Mouse (Mus musculus): ENCODE results near the gene Dnah9. TPM values are rescaled to one million over a fixed set of nuclear protein-coding genes. Genes with fewer than 3 reads are reported as not detected.

The Dnah9 gene
- polyA plus RNA-seq, 1 experiment, result 0.06 TPM

- Histone ChIP-seq H3K36me3 (ENCODE audit: control insufficient read depth, insufficient read depth, low read length) (no peaks in the 10 kb centered on the region), H3K4me1 (ENCODE audit: control insufficient read depth, insufficient read depth, insufficient read length) (no peaks in the 10 kb centered on the region), H3K27ac (ENCODE audit: insufficient read depth, low read length) (no peak overlapping the region), H3K4me3 (ENCODE audit: extremely low read depth, insufficient read depth, insufficient read length) (no peak overlapping the region), H3K27me3 (ENCODE audit: control insufficient read depth, insufficient read depth, low read length) (no peaks in the 10 kb centered on the region)
- 80% methylated on average over 2 of the region's 2 CpGs for WGBS
- no peak for DNase-seq (ENCODE audit: low read depth in 1 of 2, low spot score in 2 of 2)
- TF ChIP-seq CTCF (IDR thresholded peaks at IDR 0.05; ENCODE audit: extremely low read depth, insufficient read depth, insufficient read length, insufficient replicate concordance), result no peak
- TF ChIP-seq POLR2A (IDR thresholded peaks at IDR 0.05; ENCODE audit: low read depth, low read length), result no peak
These were observed 286.9 kb downstream of the Dnah9 start for GRCm38 (mm10) chr11:65881465-65881864.

- DNase-seq (ENCODE audit: low read depth in 1 of 2, low spot score in 2 of 2), result no peak
- Histone ChIP-seq H3K36me3 (ENCODE audit: control insufficient read depth, insufficient read depth, low read length) (no peaks in the 10 kb centered on the region), H3K4me3 (ENCODE audit: extremely low read depth, insufficient read depth, insufficient read length) (no peak overlapping the region), H3K4me1 (ENCODE audit: control insufficient read depth, insufficient read depth, insufficient read length) (no peaks in the 10 kb centered on the region), H3K27ac (ENCODE audit: insufficient read depth, low read length) (no peak overlapping the region), H3K27me3 (ENCODE audit: control insufficient read depth, insufficient read depth, low read length) (no peaks in the 10 kb centered on the region)
- no peak for TF ChIP-seq CTCF (IDR thresholded peaks at IDR 0.05; ENCODE audit: extremely low read depth, insufficient read depth, insufficient read length, insufficient replicate concordance)
- no peak for TF ChIP-seq POLR2A (IDR thresholded peaks at IDR 0.05; ENCODE audit: low read depth, low read length)
- WGBS, result 75% methylated on average over 1 of the region's 1 CpGs
These were observed 291.1 kb downstream of the Dnah9 start for GRCm38 (mm10) chr11:65877146-65877775.

- TF ChIP-seq POLR2A (IDR thresholded peaks at IDR 0.05; ENCODE audit: low read depth, low read length), result no peak
- TF ChIP-seq CTCF (IDR thresholded peaks at IDR 0.05; ENCODE audit: extremely low read depth, insufficient read depth, insufficient read length, insufficient replicate concordance), result no peak
- H3K27me3 ChIP-seq (ENCODE audit: control insufficient read depth, insufficient read depth, low read length), result no peaks in the 10 kb centered on the region
- no peaks in the 10 kb centered on the region for H3K36me3 ChIP-seq (ENCODE audit: control insufficient read depth, insufficient read depth, low read length)
- no peaks in the 10 kb centered on the region for H3K4me1 ChIP-seq (ENCODE audit: control insufficient read depth, insufficient read depth, insufficient read length)
- H3K27ac ChIP-seq (ENCODE audit: insufficient read depth, low read length), result no peak overlapping the region
- no peak overlapping the region for H3K4me3 ChIP-seq (ENCODE audit: extremely low read depth, insufficient read depth, insufficient read length)
- WGBS, result 78% methylated on average over 4 of the region's 4 CpGs
- no peak for DNase-seq (ENCODE audit: low read depth in 1 of 2, low spot score in 2 of 2)
These were observed 306.9 kb downstream of the Dnah9 start for GRCm38 (mm10) chr11:65861476-65861875.

- Histone ChIP-seq H3K27me3 (ENCODE audit: control insufficient read depth, insufficient read depth, low read length) (no peaks in the 10 kb centered on the region), H3K27ac (ENCODE audit: insufficient read depth, low read length) (no peak overlapping the region), H3K4me1 (ENCODE audit: control insufficient read depth, insufficient read depth, insufficient read length) (no peaks in the 10 kb centered on the region), H3K4me3 (ENCODE audit: extremely low read depth, insufficient read depth, insufficient read length) (no peak overlapping the region), H3K36me3 (ENCODE audit: control insufficient read depth, insufficient read depth, low read length) (no peaks in the 10 kb centered on the region)
- DNase-seq (ENCODE audit: low read depth in 1 of 2, low spot score in 2 of 2), result no peak
- TF ChIP-seq CTCF (IDR thresholded peaks at IDR 0.05; ENCODE audit: extremely low read depth, insufficient read depth, insufficient read length, insufficient replicate concordance) (no peak), POLR2A (IDR thresholded peaks at IDR 0.05; ENCODE audit: low read depth, low read length) (no peak)
- WGBS, result 19% methylated on average over 1 of the region's 1 CpGs
These were observed 316.3 kb downstream of the Dnah9 start for GRCm38 (mm10) chr11:65852066-65852465.

GRCm38 (mm10) chr11:65846446-65846845, 321.9 kb downstream of the Dnah9 start:
- no peaks in the 10 kb centered on the region for H3K4me1 ChIP-seq (ENCODE audit: control insufficient read depth, insufficient read depth, insufficient read length)
- H3K4me3 ChIP-seq (ENCODE audit: extremely low read depth, insufficient read depth, insufficient read length), result no peak overlapping the region
- TF ChIP-seq CTCF (IDR thresholded peaks at IDR 0.05; ENCODE audit: extremely low read depth, insufficient read depth, insufficient read length, insufficient replicate concordance) (no peak), POLR2A (IDR thresholded peaks at IDR 0.05; ENCODE audit: low read depth, low read length) (no peak)
- WGBS, result 77% methylated on average over 5 of the region's 5 CpGs
- DNase-seq (ENCODE audit: low read depth in 1 of 2, low spot score in 2 of 2), result no peak
- no peaks in the 10 kb centered on the region for H3K36me3 ChIP-seq (ENCODE audit: control insufficient read depth, insufficient read depth, low read length)
- H3K27me3 ChIP-seq (ENCODE audit: control insufficient read depth, insufficient read depth, low read length), result no peaks in the 10 kb centered on the region
- no peak overlapping the region for H3K27ac ChIP-seq (ENCODE audit: insufficient read depth, low read length)

GRCm38 (mm10) chr11:65838999-65839398, 329.4 kb downstream of the Dnah9 start:
- 86% methylated on average over 8 of the region's 8 CpGs for WGBS

GRCm38 (mm10) chr11:65824556-65824955, 343.8 kb downstream of the Dnah9 start:
- H3K27ac ChIP-seq (ENCODE audit: insufficient read depth, low read length), result no peak overlapping the region
- no peak for DNase-seq (ENCODE audit: low read depth in 1 of 2, low spot score in 2 of 2)
- 92% methylated on average over 3 of the region's 3 CpGs for WGBS
- TF ChIP-seq CTCF (IDR thresholded peaks at IDR 0.05; ENCODE audit: extremely low read depth, insufficient read depth, insufficient read length, insufficient replicate concordance) (no peak), POLR2A (IDR thresholded peaks at IDR 0.05; ENCODE audit: low read depth, low read length) (no peak)
- no peak overlapping the region for H3K4me3 ChIP-seq (ENCODE audit: extremely low read depth, insufficient read depth, insufficient read length)
- H3K4me1 ChIP-seq (ENCODE audit: control insufficient read depth, insufficient read depth, insufficient read length), result no peaks in the 10 kb centered on the region
- H3K36me3 ChIP-seq (ENCODE audit: control insufficient read depth, insufficient read depth, low read length), result peaks cover 39% of the 10 kb centered on the region
- no peaks in the 10 kb centered on the region for H3K27me3 ChIP-seq (ENCODE audit: control insufficient read depth, insufficient read depth, low read length)

More at GRCm38 (mm10) chr11:65838999-65839398, 329.4 kb downstream of the Dnah9 start:
- Histone ChIP-seq H3K4me1 (ENCODE audit: control insufficient read depth, insufficient read depth, insufficient read length) (no peaks in the 10 kb centered on the region), H3K36me3 (ENCODE audit: control insufficient read depth, insufficient read depth, low read length) (no peaks in the 10 kb centered on the region), H3K27me3 (ENCODE audit: control insufficient read depth, insufficient read depth, low read length) (no peaks in the 10 kb centered on the region), H3K4me3 (ENCODE audit: extremely low read depth, insufficient read depth, insufficient read length) (no peak overlapping the region), H3K27ac (ENCODE audit: insufficient read depth, low read length) (no peak overlapping the region)
- TF ChIP-seq CTCF (IDR thresholded peaks at IDR 0.05; ENCODE audit: extremely low read depth, insufficient read depth, insufficient read length, insufficient replicate concordance), result no peak
- TF ChIP-seq POLR2A (IDR thresholded peaks at IDR 0.05; ENCODE audit: low read depth, low read length), result no peak
- no peak for DNase-seq (ENCODE audit: low read depth in 1 of 2, low spot score in 2 of 2)

Measured in spleen, adult 2 months (tissue).